Mouse (Mus musculus): ENCODE results near the gene Amph.
"Not testable (repeated sequence)": the region's sequence is repeated elsewhere in the genome, so short reads cannot be mapped to it uniquely, and the experiment has no call there.

Amph gene

DNA sequence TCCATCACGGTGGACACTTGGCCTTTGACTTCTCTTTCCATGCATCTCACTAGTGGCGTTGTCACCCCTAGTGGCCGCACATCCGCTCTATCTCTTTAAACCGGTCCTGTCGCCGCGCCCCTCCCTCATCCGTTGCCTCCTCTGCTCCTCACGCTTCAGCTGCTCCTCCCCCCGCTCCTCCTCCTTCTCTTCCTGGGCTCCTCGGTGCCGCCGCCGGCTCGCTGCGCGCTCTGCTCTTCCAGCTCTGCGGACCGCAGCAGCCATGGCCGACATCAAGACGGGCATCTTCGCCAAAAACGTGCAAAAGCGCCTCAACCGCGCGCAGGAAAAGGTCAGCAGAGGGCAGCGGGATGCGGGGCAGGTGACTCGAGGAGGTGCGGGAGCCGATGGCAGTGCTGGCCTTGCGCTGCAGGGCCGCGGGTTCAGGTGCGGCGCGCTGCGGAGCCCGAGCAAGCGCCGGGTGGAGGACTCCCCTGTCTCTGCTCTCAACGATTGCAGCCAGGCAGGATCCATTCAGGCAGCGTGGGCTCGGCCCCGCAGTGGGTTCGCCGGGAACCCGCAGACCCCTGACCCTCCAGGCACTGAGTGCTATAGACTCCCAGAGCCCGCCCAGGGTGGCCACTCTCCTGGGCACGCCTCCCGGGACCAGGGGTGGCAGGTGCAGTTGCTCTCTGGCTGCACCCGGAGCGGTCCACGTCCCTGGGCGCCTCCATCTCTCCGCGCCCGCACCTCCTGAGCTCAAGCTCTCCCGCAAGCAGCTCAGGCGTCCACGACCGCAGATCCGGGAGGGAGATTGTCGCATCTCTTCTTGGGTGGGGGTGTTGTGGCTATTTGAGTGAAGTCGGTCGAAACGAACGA is at the start of gene Amph:
TSS of gene Amph (plus strand) at position 35 of the 858 bp plus-strand sequence.
- peak; percentile 55 for DNase-seq (ENCODE audit: low spot score)

DNA sequence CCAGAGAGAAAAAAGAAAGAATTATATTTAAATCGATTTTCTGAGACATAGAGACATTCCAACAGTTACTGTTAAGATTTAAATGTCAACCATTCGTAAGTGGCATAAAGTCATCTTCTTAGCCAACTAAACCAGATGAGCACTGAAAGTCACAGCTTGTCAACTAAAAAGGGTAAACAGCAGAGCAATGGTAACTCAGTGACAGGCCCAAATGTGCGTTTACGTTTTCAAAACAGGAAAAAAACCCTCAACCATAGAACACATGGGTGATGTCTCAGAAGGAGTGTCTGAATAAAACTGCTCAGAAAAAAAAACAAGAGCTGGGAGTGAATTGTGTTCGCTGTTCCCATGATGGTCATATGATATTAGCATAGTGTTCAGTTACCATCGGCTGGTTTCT is 44.4 kb upstream of the Amph start:
- no peak for DNase-seq (ENCODE audit: low spot score)

DNA sequence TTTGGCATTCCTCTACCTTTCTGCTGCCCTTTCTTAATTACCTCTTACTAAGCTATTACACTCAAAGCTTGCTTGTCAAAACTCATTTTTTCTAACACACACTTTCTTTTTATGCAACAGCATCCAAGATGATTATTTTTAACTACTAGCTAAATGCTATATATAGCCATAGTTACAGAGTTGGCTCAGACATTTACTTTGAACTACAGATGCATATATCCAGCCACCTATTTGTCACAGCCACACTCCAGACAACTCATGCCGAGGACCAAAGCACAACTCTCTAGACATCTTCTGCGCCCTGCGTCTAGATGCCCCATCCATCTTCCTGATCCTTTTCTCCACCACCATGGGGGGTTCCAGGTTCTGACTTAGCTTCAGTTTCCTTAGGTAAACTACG is 33.2 kb upstream of the Amph start:
- DNase-seq (ENCODE audit: low spot score) = no peak

DNA sequence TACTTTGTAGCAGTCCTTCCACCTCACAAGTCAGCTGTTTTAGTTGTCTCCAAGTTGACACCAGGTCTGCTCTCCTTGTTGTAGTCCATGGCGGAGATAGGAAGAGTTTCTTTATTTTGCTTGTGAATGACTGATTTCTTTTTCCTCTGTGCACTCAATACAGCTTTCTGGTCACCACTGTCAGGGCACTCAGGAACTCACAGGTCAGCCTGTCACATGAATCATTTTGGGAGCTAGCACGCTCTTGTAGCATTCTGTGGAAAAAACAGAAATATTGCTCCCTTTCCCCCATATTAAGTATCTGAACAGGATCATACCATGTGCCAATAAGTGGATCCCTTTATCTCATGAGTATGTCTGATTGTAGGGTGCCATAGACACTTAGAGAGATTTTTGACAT is 14.8 kb upstream of the Amph start:
- not testable (repeated sequence) for DNase-seq (ENCODE audit: low spot score)

DNA sequence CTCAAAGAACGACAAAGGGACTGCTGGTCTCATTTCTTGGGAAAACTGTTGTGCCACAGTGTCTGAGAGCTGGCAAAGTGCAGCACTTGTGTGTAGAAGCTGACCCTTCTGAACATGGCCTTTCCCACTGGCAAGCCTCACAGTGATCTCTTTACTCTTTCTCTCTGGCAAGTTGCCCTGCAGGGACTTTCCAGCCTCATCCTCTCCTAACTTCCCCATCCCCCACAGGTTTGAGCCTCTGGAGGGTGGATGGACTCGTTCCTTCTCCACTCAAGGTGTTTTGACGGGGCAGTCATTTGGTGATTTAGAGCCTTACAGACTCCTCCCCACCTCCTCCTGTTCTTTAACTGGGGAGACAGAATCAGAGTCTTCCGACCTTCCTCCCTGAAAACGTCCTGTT is 319 bp upstream of the Amph start:
- DNase-seq (ENCODE audit: low spot score) = no peak

DNA sequence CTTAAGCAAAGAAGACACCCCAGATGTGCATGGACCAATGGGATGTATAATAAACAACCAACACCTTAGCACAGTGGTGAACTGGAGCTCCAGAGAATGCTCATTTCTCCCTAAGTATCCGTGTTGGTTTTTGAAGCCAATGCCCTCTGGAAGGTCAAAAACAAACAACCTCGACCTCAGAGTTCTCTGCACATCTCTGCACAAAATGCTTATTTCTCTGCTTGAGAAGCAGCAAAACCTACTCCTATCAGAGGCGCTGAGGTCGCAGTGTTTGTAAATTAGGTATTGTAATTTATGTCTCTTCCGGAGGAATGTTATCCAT is 985 bp downstream of the Amph start:
- DNase-seq (ENCODE audit: low spot score) = no peak

DNA sequence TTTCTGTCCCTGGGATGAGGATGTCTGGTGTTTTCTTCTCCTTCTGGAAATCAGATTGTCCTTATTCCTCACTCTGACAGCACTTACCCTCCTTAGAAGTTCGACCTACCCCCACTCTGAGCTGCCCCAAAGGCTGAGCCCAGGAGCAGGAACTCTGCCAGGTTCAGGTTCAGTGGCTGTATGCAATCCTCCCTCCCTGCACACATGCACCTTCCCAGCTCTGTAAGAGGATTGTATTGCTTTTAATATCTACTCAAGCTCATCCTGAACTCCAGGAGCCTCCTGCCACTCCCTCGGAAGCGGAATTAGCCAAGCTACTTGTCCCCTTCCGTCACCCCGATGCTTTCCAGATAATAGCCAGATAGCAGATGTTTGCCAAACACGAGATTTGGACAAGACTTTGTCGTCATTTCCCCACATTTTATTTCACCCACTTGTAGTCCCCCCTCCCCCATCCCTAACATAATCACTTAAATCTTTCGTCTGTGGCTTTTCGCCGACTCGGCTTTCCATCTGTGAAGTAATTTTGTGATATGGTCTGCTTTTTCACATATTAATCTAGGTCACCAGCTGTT is 1.7 kb downstream of the Amph start:
- no peak for DNase-seq (ENCODE audit: low spot score)

DNA sequence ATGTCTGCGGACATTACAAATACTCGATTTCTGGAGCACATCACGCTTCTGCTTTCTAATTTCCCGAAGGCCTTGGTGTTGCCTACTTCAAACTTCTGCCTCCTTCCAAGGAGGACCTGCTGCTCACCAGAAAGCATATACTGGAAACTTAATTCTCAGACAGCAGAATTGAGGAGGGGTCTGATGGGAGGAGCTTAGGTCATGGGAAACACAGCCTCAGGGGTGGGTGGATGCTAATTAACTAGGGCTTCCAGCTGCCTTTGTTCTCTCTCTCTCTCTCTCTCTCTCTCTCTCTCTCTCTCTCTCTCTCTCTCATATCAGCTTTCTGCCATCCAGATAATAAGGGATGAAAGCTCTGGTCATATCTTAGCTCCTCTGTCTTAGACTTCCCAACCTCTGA is 5.6 kb downstream of the Amph start:
- no peak for DNase-seq (ENCODE audit: low spot score)

DNA sequence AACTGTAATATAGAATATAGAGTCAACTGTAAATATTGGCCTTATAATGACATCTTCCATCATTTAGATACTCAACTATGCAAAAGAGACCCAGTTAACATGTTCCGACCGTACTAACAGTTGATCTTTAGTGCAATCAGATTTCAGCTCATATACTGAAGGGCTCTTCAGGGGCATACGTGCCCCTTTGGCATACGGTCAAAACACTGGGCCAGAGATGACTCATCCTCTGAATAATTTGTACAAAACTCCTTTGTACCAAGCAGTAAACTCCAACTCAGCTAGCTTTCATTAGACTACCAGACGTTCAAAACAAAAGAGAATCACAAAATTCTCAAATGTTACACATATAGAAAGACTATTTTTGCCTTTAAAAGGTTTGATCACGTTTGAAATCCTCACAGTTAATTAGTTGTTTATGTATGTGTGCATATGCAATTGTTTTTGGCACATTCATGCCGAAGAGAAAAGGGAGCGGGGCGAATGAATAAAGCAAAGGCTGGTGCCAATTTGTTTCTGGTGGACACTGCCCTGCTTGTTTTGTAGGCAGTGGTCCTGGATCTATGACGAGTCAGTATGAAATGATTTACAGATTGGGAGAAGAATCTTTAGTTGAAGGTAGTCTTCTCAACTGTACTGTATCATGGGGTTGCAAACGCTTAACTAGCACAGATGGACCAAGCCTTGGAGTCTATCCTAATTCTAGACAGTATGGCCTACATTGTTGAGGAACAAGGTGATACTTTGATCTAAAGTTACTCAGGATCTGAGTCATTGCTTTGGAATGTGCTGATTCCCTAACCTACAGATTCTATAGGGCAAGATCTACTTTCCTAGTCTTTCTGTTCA is 8.3 kb downstream of the Amph start:
- no peak for DNase-seq (ENCODE audit: low spot score)

DNA sequence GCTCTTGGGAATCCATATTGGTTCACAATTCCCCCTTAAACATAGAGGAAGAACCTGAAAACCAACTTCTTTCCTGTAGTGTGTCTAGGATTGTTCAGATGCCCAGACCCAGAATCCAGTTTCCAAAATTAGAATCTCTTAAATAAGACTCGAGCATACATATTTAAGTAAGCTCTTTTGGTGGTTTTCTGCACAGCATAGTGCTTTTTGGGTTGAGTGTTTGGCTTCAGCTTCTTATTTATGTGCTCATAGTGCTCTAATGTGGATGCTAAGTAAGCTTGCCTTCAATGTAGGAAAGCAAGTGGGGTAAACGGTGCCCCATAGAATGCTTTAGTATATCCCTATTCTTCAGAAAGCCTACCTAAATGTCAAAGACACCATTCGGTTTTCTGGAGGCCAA is 9.0 kb downstream of the Amph start:
- DNase-seq (ENCODE audit: low spot score) = no peak

DNA sequence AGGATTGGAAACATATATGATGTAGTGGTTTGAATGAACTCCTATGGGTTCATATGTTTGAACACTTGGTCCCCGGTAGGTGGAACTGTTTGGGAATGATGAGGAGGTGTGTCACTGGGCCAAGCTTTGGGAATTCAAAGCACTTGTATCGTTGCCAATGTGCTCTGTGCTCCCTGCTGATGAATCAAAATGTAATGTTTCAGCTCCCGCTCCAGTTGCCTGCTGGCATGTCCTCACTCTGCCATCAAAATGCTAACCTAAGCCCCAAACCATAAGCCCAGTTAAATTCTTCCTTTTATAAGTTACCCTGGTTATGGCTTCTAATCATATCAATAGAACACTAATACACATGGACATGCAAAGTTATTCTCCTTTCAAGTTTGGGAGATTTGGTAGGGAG is 24.6 kb downstream of the Amph start:
- no peak for DNase-seq (ENCODE audit: low spot score)

DNA sequence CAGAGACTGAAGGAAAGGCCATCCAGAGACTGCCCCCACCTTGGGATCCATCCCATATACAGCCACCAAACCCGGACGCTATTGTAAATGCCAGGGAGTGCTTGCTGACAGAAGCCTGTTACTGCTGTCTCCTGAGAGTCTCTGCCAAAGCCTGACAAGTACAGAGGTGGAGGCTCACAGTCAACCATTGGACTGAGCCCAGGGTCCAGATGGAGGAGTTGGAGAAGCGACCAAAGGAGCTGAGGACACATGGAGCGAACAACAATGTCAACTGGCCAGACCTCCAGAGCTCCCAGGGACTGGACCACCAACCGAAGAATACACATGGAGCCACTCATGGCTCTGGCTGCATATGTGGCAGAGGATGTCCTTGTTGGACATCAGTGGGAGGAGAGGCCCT is 26.3 kb downstream of the Amph start:
- no peak for DNase-seq (ENCODE audit: low spot score)

DNA sequence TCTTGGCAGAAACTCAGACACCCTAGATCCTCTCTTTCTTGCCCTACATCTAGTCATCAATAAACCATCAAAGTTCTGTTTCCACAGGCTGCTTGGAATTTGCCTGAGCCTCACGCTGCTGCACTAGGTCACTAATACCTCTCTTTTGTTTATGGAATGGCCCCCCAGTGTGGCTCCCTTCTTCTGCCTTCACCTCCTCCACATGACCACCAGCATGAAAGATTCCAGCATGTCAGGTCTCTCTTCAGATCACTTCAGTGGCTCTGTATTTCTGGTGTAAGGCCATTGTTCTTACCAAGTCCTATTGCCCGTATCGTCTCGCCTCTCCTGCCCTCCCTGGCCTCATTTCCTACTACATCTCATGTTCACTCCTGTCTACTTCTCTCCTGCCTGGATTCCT is 39.3 kb downstream of the Amph start:
- DNase-seq (ENCODE audit: low spot score) = no peak

DNA sequence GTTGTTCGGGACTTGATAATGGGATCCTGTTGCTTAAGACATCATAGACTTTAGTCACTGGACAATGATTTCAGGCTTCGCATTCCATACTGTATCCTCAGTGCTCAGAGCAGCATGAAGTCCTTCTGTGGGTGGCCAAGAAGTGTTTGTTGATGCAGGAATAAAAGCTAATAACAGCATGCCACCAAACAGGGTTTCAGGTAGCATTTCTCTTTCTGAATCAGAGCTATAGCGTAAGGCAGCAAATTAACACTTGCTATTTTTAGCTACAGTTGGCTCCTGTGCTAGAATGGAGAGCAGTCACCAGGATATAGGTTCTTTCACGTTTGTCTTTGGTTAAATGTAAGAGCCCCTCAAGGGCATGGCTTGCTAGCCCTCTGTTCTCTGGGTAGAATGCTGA is 40.3 kb downstream of the Amph start:
- DNase-seq (ENCODE audit: low spot score) = no peak

DNA sequence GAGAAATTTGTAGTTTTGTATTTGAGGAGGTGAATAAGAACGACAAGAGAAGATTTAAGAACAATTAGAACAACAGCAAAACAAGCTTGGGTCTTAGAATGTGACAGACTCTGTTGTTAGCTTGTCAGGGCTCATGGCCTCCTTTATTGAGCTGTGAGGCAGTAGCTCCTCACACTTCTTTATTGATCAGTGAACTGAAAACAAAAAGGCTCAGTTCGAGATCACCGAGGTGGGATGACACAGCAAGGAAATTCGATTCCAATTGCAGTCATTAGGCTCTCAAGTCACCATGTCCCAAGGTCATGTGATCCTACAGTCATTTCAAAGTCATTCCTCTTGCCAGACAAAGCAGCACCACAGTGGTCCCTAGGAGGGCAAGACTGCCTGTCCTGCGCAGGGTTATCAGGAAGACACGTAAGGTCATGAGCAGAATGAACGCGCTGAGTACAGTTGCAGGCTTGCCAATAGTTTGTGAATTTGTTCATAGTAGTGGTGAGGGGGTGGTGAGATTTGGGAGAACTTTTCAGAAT is 41.2 kb downstream of the Amph start:
- no peak for DNase-seq (ENCODE audit: low spot score)

DNA sequence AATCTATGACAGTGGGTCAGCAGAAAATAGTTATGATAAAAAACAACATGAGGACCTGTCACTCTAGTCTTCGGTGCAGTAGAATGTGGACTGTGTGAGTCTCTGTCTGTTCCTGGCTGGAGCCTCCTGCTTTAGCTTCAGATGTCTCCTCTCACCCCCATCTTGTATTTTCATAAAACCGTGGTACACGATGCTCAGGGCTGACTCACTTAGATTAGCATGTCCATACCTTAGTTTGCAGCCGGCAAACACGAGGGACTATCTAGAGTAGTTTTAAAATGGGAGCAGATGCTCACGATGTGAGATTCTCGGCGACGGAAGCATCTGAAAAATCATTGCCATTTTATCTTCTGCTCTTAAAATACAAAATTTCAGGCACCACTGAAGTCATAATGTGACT is 54.5 kb downstream of the Amph start:
- DNase-seq (ENCODE audit: low spot score) = no peak

DNA sequence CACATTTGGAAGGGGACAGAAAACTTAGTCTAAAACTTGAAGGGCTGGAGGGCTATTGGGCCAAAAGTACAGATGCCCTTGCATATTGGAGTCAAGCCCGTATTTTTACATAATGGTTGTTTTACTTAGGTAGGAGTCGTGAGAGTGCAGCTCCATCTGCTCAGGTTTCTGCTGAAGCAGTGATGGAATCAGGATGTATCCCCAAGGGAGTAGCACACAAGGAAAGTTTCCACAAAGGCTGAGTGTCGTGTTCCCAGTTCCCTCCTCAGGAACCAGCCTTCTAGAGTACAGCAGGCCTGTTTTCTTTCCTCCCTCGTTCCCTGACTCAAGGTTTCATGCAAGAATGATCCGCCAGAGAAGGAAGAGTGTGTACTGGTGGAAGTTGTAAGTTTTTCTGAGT is 56.4 kb downstream of the Amph start:
- DNase-seq (ENCODE audit: low spot score) = no peak

DNA sequence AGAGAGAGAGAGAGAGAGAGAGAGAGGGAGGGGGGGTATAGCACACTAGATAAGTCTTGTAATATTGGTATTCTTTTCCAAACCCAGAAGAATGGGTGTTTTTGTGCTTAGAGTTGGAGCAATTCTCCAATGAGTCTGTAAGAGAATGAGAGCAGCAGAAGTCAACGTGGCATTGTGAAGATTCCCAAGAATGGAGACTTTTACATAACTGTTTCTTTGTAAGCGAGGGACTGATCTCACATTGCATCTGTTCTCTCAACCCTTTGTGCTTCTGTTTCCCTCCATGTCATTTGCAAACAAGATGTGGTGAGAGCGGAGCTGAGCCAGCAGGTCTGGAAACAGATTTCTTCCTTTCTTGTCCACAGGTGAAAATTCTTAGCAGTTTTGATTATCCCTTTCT is 60.4 kb downstream of the Amph start:
- no peak for DNase-seq (ENCODE audit: low spot score)

DNA sequence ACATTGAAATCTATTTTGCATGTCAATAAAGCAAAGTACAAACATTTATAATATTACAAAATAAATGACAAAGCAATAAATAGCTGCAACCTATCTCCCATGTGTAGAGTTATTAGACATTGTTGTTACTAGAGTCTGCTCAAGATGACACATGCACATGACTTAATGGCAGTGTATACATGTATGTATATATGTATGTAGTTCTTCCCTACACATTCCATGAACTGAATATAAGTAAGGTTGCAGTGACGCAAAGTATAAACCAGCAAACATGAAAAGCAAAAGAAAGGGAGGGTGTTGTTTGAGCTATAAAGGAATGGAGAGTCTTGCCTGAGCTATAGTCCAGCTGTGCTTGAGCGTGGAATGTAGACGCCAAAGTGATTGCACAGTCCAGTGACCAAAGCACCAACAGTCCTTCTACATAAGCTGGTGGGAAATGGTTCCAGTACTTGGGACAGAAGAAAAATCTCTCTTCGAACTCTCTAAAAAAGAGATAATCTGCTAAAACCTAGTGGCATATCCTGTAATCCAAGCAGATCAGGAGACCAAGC is 66.9 kb downstream of the Amph start:
- no peak for DNase-seq (ENCODE audit: low spot score)

DNA sequence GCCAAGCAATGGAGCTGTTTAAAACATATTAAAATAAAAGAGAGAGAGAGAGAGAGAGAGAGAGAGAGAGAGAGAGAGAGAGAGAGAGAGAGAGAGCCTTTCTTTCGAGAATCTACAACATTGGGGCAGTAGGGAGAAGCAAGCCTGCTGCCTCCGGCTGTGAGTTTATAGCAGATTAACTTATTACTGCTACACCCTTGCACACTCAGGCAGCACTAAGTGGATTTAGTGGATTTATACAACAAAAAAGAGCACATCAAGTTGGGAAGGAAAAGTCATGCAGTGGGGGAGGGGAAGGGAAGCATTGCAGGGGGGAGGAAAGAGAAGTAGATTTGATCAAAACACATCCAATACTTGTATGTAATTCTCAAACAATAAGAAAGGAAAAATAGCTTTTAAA is 73.5 kb downstream of the Amph start:
- no peak for DNase-seq (ENCODE audit: low spot score)

DNA sequence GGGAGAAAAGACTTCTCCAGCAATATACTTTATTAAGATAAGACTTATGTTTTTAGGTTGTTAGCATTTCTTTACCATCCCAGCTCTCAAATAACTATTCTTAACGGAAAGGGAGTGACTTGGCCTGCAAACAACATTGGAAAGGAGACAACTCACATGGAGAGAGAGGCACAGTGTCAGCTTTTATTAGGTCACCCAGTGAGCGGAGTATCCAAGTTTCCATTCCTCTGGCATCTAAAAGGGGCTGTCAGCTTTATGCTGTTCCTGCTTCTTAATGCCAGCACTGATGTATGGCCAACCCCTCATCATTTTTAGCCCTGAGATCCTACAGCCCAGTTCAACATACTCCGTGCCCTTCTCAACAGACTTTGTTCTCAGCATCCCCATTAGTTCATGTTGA is 74.3 kb downstream of the Amph start:
- no peak for DNase-seq (ENCODE audit: low spot score)

DNA sequence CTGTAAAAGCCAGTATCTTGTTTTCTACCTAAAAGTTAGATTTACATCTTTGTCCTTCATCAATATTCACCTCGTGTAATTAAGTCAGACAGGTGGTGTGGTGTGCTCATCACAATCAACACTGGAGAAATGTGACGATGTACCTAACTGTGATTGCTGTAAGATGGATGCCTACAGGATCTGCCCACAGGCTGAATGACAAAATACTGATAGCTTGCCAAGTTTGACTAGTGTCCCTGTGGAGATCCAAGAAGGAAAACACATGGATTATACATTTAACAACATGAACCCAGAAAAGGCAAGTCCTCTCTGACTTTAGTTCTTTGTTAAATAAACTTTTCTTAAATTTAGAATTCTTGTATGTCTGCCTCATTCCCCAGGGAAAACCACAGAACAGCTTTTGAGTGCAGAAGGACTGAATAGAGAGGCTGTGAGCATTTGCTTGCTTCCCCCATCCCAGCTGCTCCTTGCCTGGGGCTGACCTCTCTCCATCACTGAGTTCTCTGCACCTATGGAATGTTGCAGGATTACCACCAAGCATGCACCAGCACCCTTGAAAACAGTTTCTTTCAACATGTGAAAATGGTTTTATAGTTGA is 77.2 kb downstream of the Amph start:
- DNase-seq (ENCODE audit: low spot score) = no peak
